Mouse (Mus musculus) CH12.LX (cell line): ENCODE measurements at regions not wholly inside any gene's neighbourhood (a gene's known extent, or its start where the extent isn't known, plus 50 kb on each side); places are given as distances from the start of the nearest gene placed in this dataset.

Experiments
- DNase-seq: peaks from one replicate; pipeline ENCODE4 v3.0.0-alpha.2; 2013; ENCODE audit errors: extremely low read depth
- H3K27ac ChIP-seq: 2 replicates; pipeline ENCODE4 v1.5.1; 2012; ENCODE audit warnings: low read depth, mild to moderate bottlenecking, control low read depth, moderate library complexity; ENCODE audit not compliant: insufficient read depth
- H3K27me3 ChIP-seq: replicated peaks from 2 replicates; pipeline ENCODE3; 2012; ENCODE audit warnings: inconsistent platforms
- H3K36me3 ChIP-seq, 2 experiments: replicated peaks in 1 of 2; 2 replicates each; pipeline versions ENCODE3 to v1.6.1; 2012; ENCODE audit warnings: inconsistent platforms in 1 of 2, low read length in 1 of 2, mild to moderate bottlenecking in 1 of 2, mixed read lengths in 1 of 2, moderate library complexity in 1 of 2; ENCODE audit not compliant: control insufficient read depth in 1 of 2, insufficient read depth in 1 of 2
- H3K4me1 ChIP-seq, 2 experiments: 2 replicates each; pipeline ENCODE4 v1.6.1; 2012; ENCODE audit warnings: inconsistent platforms in 1 of 2, moderate library complexity in 1 of 2; ENCODE audit not compliant: insufficient read depth in 2 of 2, control insufficient read depth in 1 of 2
- H3K4me2 ChIP-seq: 2 replicates; pipeline ENCODE4 v1.6.1; 2012; ENCODE audit warnings: low read depth, mild to moderate bottlenecking, control low read depth; ENCODE audit not compliant: poor library complexity, insufficient read depth, severe bottlenecking
- H3K4me3 ChIP-seq, 3 experiments: fragments of 150-350 bp in 1 of 3; sonication (generic) in 1 of 3; replicated peaks in 1 of 3; 2 replicates each; pipeline versions ENCODE3 to v1.5.1; 2011 to 2012; ENCODE audit warnings: low read depth in 2 of 3, low read length in 2 of 3, mild to moderate bottlenecking in 2 of 3, moderate library complexity in 2 of 3, control low read depth in 1 of 3, improper control_type of control experiment in 1 of 3, inconsistent platforms in 1 of 3, mixed read lengths in 1 of 3; ENCODE audit not compliant: poor library complexity in 1 of 3
- H3K79me2 ChIP-seq: replicated peaks from 2 replicates; pipeline ENCODE4 v1.6.1; 2012; ENCODE audit warnings: mild to moderate bottlenecking, moderate library complexity; ENCODE audit not compliant: control insufficient read depth, poor library complexity, insufficient read depth, severe bottlenecking; ENCODE audit errors: extremely low read depth
- H3K9ac ChIP-seq: 2 replicates; pipeline ENCODE4 v1.6.1; 2012; ENCODE audit warnings: low read depth, mild to moderate bottlenecking, control low read depth, moderate library complexity; ENCODE audit not compliant: insufficient read depth
- H3K9me3 ChIP-seq: replicated peaks from 2 replicates; pipeline ENCODE3; 2012; ENCODE audit warnings: low read length, inconsistent platforms, mixed read lengths
- BHLHE40 ChIP-seq: IDR thresholded peaks from 2 replicates; pipeline ENCODE4 v1.6.1; 2011; ENCODE audit warnings: mild to moderate bottlenecking, low read depth, low read length, improper control_type of control experiment
- CHD2 ChIP-seq: IDR thresholded peaks from 2 replicates; pipeline ENCODE4 v1.6.1; 2011; ENCODE audit warnings: low read length, improper control_type of control experiment
- CTCF ChIP-seq, 2 experiments: IDR thresholded peaks in 1 of 2; conservative IDR thresholded peaks in 1 of 2; 2 replicates each; pipeline ENCODE4 v1.5.1; 2011 to 2012; ENCODE audit warnings: low read depth in 2 of 2, low read length in 2 of 2, improper control_type of control experiment in 1 of 2, inconsistent platforms in 1 of 2, mild to moderate bottlenecking in 1 of 2, moderate library complexity in 1 of 2
- E2F4 ChIP-seq: IDR thresholded peaks from 2 replicates; pipeline ENCODE4 v1.6.1; 2011; ENCODE audit warnings: low read depth, low read length, improper control_type of control experiment; ENCODE audit not compliant: insufficient replicate concordance
- ELF1 ChIP-seq: IDR thresholded peaks from 2 replicates; pipeline ENCODE4 v1.6.1; 2014; ENCODE audit warnings: low read depth, mild to moderate bottlenecking, inconsistent platforms, low read length, improper control_type of control experiment
- EP300 ChIP-seq: IDR thresholded peaks from 2 replicates; pipeline ENCODE4 v1.6.1; 2011; ENCODE audit warnings: low read length, improper control_type of control experiment
- ETS1 ChIP-seq: conservative IDR thresholded peaks from 2 replicates; pipeline ENCODE4 v1.6.1; 2012; ENCODE audit warnings: low read depth, mild to moderate bottlenecking, inconsistent platforms, low read length, improper control_type of control experiment, moderate library complexity
- GABPA ChIP-seq: IDR thresholded peaks from 2 replicates; pipeline ENCODE4 v1.6.1; 2012; ENCODE audit warnings: low read depth, low read length, improper control_type of control experiment, inconsistent platforms; ENCODE audit not compliant: insufficient replicate concordance
- HCFC1 ChIP-seq: IDR thresholded peaks from 2 replicates; pipeline ENCODE4 v1.6.1; 2012; ENCODE audit warnings: low read depth, mild to moderate bottlenecking, inconsistent platforms, low read length, improper control_type of control experiment
- IRF4 ChIP-seq: IDR thresholded peaks from 2 replicates; pipeline ENCODE4 v1.6.1; 2014; ENCODE audit warnings: low read depth, mild to moderate bottlenecking, inconsistent platforms, low read length, improper control_type of control experiment
- JUN ChIP-seq: IDR thresholded peaks from 2 replicates; pipeline ENCODE4 v1.6.1; 2011; ENCODE audit warnings: low read depth, mild to moderate bottlenecking, low read length, improper control_type of control experiment, moderate library complexity; ENCODE audit not compliant: insufficient read depth
- MAX ChIP-seq: IDR thresholded peaks from 2 replicates; pipeline ENCODE4 v1.6.1; 2011; ENCODE audit warnings: low read length, improper control_type of control experiment
- MAZ ChIP-seq: IDR thresholded peaks from 2 replicates; pipeline ENCODE4 v1.6.1; 2012; ENCODE audit warnings: low read depth, mild to moderate bottlenecking, inconsistent platforms, low read length, improper control_type of control experiment, moderate library complexity
- PAX5 ChIP-seq: IDR thresholded peaks from 2 replicates; pipeline ENCODE4 v1.6.1; 2012; ENCODE audit warnings: low read length, inconsistent platforms, mixed read lengths
- POLR2A ChIP-seq: IDR thresholded peaks from 2 replicates; pipeline ENCODE4 v1.6.1; 2011; ENCODE audit warnings: low read depth, mild to moderate bottlenecking, improper control_type of control experiment, low read length
- POLR2AphosphoS2 ChIP-seq: IDR thresholded peaks from 2 replicates; pipeline ENCODE4 v1.6.1; 2011; ENCODE audit warnings: low read depth, low read length, improper control_type of control experiment
- RAD21 ChIP-seq: IDR thresholded peaks from 2 replicates; pipeline ENCODE4 v1.6.1; 2011; ENCODE audit warnings: low read depth, mild to moderate bottlenecking, low read length, improper control_type of control experiment, moderate library complexity
- RCOR1 ChIP-seq: conservative IDR thresholded peaks from 2 replicates; pipeline ENCODE4 v1.6.1; 2012; ENCODE audit warnings: low read depth, mild to moderate bottlenecking, inconsistent platforms, low read length, improper control_type of control experiment
- TBP ChIP-seq: conservative IDR thresholded peaks from 2 replicates; pipeline ENCODE4 v1.6.1; 2011; ENCODE audit warnings: low read depth, low read length, improper control_type of control experiment
- TCF12 ChIP-seq: IDR thresholded peaks from 2 replicates; pipeline ENCODE4 v1.6.1; 2014; ENCODE audit warnings: low read depth, mild to moderate bottlenecking, inconsistent platforms, low read length, improper control_type of control experiment
- UBTF ChIP-seq: IDR thresholded peaks from 2 replicates; pipeline ENCODE4 v1.6.1; 2012; ENCODE audit warnings: low read depth, mild to moderate bottlenecking, inconsistent platforms, low read length, improper control_type of control experiment, moderate library complexity
- USF1 ChIP-seq: IDR thresholded peaks from 2 replicates; pipeline ENCODE4 v1.6.1; 2014; ENCODE audit warnings: low read depth, mild to moderate bottlenecking, inconsistent platforms, low read length, improper control_type of control experiment
- ZKSCAN1 ChIP-seq: IDR thresholded peaks from 2 replicates; pipeline ENCODE4 v1.6.1; 2012; ENCODE audit warnings: low read depth, inconsistent platforms, low read length, improper control_type of control experiment, borderline replicate concordance
- ZMIZ1 ChIP-seq: IDR thresholded peaks from 2 replicates; pipeline ENCODE4 v1.6.1; 2012; ENCODE audit warnings: low read depth, mild to moderate bottlenecking, inconsistent platforms, low read length, improper control_type of control experiment
- dilution Hi-C: fragments of 300-500 bp; cut with MboI; formaldehyde crosslinking; loops from 2 replicates; pipeline ENCODE4 v1.14.3; 2020; ENCODE audit warnings: low sequenced_read_pairs; ENCODE audit not compliant: extremely low pct_unique_long_range_greater_than_20kb, extremely low pct_ligation_motif_present
- in situ Hi-C: fragments of 300-500 bp; cut with MboI; formaldehyde crosslinking; loops from 3 replicates; pipeline ENCODE4 v1.14.3; 2019; ENCODE audit warnings: low sequenced_read_pairs, low pct_ligation_motif_present, low pct_unique_long_range_greater_than_20kb, mixed read lengths

DNA sequence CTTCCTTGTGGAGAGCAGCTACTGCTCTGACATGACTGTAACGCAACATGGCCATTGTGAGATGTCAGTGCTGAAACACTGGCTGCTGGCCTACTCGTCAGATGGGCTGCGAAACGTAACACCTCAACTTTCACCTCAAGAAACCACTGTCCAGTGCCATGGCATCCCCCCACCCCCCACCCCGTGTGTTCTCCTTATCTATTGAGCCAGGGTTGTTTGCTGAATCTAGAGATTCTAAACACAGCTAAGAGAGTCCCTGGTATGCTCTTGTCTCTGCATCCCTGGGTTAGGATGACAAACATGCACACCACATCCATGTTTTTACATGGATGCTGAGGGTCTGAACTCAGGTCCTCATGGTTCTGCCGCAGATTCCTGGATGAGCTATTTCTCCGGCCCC, 134.1 kb upstream of the Slc7a14 start:
- DNase-seq, result no peak
- no peaks in the 10 kb centered on the region for H3K36me3 ChIP-seq
- H3K79me2 ChIP-seq, result no peaks in the 10 kb centered on the region
- H3K4me1 ChIP-seq, result no peaks in the 10 kb centered on the region
- TF ChIP-seq GABPA (no peak), E2F4 (no peak), POLR2A (no peak), PAX5 (no peak), ETS1 (no peak), HCFC1 (no peak), CHD2 (no peak), JUN (no peak), TBP (no peak), USF1 (no peak), MAZ (no peak), TCF12 (no peak), CTCF (conservative IDR thresholded peaks at IDR 0.05 in 1 of 2, IDR thresholded peaks at IDR 0.05 in 1 of 2; ENCODE audit: low read depth in 2 of 2, low read length in 2 of 2) (no peak), ZMIZ1 (no peak), EP300 (no peak), ELF1 (no peak), BHLHE40 (no peak)
- no peak overlapping the region for H3K4me2 ChIP-seq
- dilution Hi-C loops, result no loop called here
- no peak overlapping the region for H3K4me3 ChIP-seq
- H3K27ac ChIP-seq, result no peak overlapping the region
- H3K27me3 ChIP-seq, result no peaks in the 10 kb centered on the region
- peaks cover 3% of the 10 kb centered on the region for H3K9me3 ChIP-seq
- no peak overlapping the region for H3K9ac ChIP-seq
- in situ Hi-C loops, result loop anchor here (25.0 kb wide), 1 partner anchor 282 kb away; no protein-coding TSS in a partner anchor

DNA sequence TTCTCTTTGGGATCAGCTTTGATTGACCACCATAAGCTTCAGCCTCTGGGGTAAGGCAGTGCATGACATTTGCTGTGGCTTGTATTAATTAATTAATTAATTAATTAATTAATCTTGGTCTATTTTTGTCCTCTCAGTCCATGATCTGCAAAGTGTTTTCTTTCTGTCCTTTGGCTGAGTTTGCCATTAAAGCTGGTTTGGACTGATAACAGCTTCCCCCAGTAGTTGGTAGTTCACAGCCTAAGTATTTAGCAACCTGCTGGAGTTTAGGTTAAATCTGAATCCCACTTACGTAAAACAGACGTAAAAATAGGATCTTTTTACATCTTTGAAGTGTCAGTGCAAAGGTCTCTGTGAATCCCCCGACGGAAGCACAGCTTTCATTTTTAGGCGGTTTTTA, 133.7 kb upstream of the Slc7a14 start:
- Histone ChIP-seq H3K4me2 (no peak overlapping the region), H3K36me3 (no peaks in the 10 kb centered on the region), H3K79me2 (no peaks in the 10 kb centered on the region), H3K27ac (no peak overlapping the region), H3K27me3 (no peaks in the 10 kb centered on the region), H3K9me3 (peaks cover 3% of the 10 kb centered on the region), H3K9ac (no peak overlapping the region), H3K4me3 (no peak overlapping the region), H3K4me1 (no peaks in the 10 kb centered on the region)
- no peak for DNase-seq
- in situ Hi-C loops (loop anchor here (25.0 kb wide), 1 partner anchor 282 kb away; no protein-coding TSS in a partner anchor), dilution Hi-C loops (no loop called here)
- TF ChIP-seq POLR2AphosphoS2 (no peak), RCOR1 (no peak), UBTF (no peak), CTCF (conservative IDR thresholded peaks at IDR 0.05 in 1 of 2, IDR thresholded peaks at IDR 0.05 in 1 of 2; ENCODE audit: low read depth in 2 of 2, low read length in 2 of 2) (no peak), MAX (no peak), TBP (no peak), ETS1 (no peak), JUN (no peak), ZKSCAN1 (no peak), HCFC1 (no peak), BHLHE40 (no peak), POLR2A (no peak), RAD21 (no peak), IRF4 (no peak)
